ENCODE assay signal across 7 mouse cellular contexts in the genomic region with DNA sequence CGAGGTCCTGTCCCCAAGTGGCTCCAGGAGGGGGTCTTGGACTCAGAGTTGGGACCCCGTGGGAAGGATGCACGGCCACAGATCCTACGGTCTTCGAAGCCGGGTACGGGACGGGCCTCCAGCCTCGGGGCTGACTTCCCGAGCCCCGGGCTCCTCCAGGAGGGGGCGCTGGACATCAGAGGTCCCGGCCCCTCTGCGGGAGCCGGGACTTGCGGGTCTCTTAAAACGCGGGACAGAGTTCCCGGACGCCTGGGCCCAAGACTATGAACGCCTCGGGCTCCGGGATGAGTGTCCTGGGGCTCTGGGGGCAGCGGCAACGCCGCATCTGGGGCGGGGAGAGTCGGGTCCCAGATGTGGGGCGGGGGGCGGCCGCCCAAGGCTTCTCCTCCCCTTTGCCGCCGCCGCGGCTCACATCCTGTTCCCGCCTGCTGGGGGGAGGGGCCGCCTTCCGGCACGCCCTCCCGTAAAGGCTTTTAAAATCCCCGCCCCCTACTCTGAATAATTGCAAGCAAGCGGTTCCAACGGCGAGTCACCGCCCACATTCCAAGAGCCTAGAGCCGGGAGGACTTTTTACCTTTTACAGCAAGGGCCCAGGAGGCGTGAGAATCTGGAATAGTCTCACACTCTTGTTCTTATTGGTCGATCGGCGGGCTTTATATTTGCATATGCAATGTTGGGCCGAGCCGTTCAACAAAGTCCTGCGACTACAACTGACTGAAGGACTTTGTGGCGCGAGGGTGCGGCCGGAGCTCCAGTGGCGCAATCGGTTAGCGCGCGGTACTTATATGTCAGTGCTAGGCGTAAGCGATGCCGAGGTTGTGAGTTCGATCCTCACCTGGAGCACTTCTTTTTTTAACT. TPM values are rescaled to one million over a fixed set of nuclear protein-coding genes. Genes with fewer than 3 reads are reported as not detected.
DNase-seq lines count a peak whose midpoint lies in the region; ATAC-seq and TF ChIP-seq lines count a peak whose summit lies in the region.

A gene (minus strand): TSS at position 349 of the 858 bp plus-strand sequence.

- peaks cover 70% of the 10 kb centered on the region for H3K4me1 ChIP-seq in embryonic facial prominence, embryonic 10.5 days
- no peaks in the 10 kb centered on the region for H3K4me1 ChIP-seq in intestine, postnatal 0 days (replicated peaks; ENCODE audit: control insufficient read depth, insufficient read depth, low read length)
- H3K4me1 ChIP-seq in midbrain, embryonic 12.5 days = peaks cover 45% of the 10 kb centered on the region
- H3K4me1 ChIP-seq in small intestine, adult 2 months (ENCODE audit: control insufficient read depth, insufficient read depth, insufficient read length, low read length) = peaks cover 3% of the 10 kb centered on the region

- peaks cover 2% of the 10 kb centered on the region for H3K27me3 ChIP-seq in embryonic facial prominence, embryonic 10.5 days (replicated peaks; ENCODE audit: low read depth, poor library complexity, severe bottlenecking)
- H3K27me3 ChIP-seq in intestine, postnatal 0 days (replicated peaks; ENCODE audit: control insufficient read depth, insufficient read depth, low read length) = no peaks in the 10 kb centered on the region
- peaks cover 9% of the 10 kb centered on the region for H3K27me3 ChIP-seq in midbrain, embryonic 12.5 days
- no peaks in the 10 kb centered on the region for H3K27me3 ChIP-seq in small intestine, adult 2 months (ENCODE audit: control insufficient read depth, insufficient read depth, low read length)

- intact Hi-C loops in left cerebral cortex, postnatal 4 days (cut with DNase I) = no loop called here

- TF ChIP-seq CTCF in intestine, postnatal 0 days (IDR thresholded peaks at IDR 0.05; ENCODE audit: low read depth) = peak; percentile 75
- peak; percentile 70 for TF ChIP-seq CTCF in small intestine, adult 2 months (IDR thresholded peaks at IDR 0.05; ENCODE audit: extremely low read depth, insufficient read length, insufficient replicate concordance, low read depth, low read length)

- under 1% methylated on average over 66 of the region's 66 CpGs for WGBS in embryonic facial prominence, embryonic 10.5 days
- under 1% methylated on average over 57 of the region's 66 CpGs for WGBS in intestine, postnatal 0 days
- under 1% methylated on average over 56 of the region's 66 CpGs for WGBS in midbrain, embryonic 12.5 days
- WGBS in small intestine, adult 2 months = under 1% methylated on average over 65 of the region's 66 CpGs

- peaks cover 35% of the 10 kb centered on the region for H3K36me3 ChIP-seq in embryonic facial prominence, embryonic 10.5 days (replicated peaks)
- peaks cover 32% of the 10 kb centered on the region for H3K36me3 ChIP-seq in intestine, postnatal 0 days (ENCODE audit: control insufficient read depth, insufficient read depth)
- peaks cover 27% of the 10 kb centered on the region for H3K36me3 ChIP-seq in midbrain, embryonic 12.5 days
- peaks cover 15% of the 10 kb centered on the region for H3K36me3 ChIP-seq in small intestine, adult 2 months (ENCODE audit: control insufficient read depth, insufficient read depth, low read length)

- H3K9ac ChIP-seq in intestine, postnatal 0 days (ENCODE audit: low read depth, low read length) = peak within 1 kb of the TSS; percentile 87
- H3K9ac ChIP-seq in midbrain, embryonic 12.5 days (replicated peaks) = peak within 1 kb of the TSS; percentile 86

- TF ChIP-seq POLR2A in small intestine, adult 2 months (IDR thresholded peaks at IDR 0.05; ENCODE audit: low read depth, low read length) = peak; percentile 61; the same call in 1 of the 2 replicates

- H3K27ac ChIP-seq in embryonic facial prominence, embryonic 10.5 days (replicated peaks) = peak within 1 kb of the TSS; percentile 97
- peak within 1 kb of the TSS; percentile 89 for H3K27ac ChIP-seq in intestine, postnatal 0 days (ENCODE audit: low read depth, low read length)
- peak within 1 kb of the TSS; percentile 91 for H3K27ac ChIP-seq in midbrain, embryonic 12.5 days (replicated peaks)
- H3K27ac ChIP-seq in small intestine, adult 2 months (ENCODE audit: insufficient read depth, low read depth, low read length) = peak within 1 kb of the TSS; percentile 88

- no peaks in the 10 kb centered on the region for H3K9me3 ChIP-seq in embryonic facial prominence, embryonic 10.5 days
- H3K9me3 ChIP-seq in intestine, postnatal 0 days (ENCODE audit: control insufficient read depth) = no peaks in the 10 kb centered on the region
- no peaks in the 10 kb centered on the region for H3K9me3 ChIP-seq in midbrain, embryonic 12.5 days

- peak; percentile 99 for DNase-seq in adrenal gland, postnatal 10 days
- peak; percentile 98 for DNase-seq in embryonic facial prominence, embryonic 10.5 days (ENCODE audit: low spot score)
- no peak for DNase-seq in gonadal fat pad, adult 2 months (ENCODE audit: low read depth)
- peak; percentile 94 for DNase-seq in left cerebral cortex, postnatal 4 days

- peak within 1 kb of the TSS; percentile 91 for H3K4me3 ChIP-seq in embryonic facial prominence, embryonic 10.5 days
- H3K4me3 ChIP-seq in intestine, postnatal 0 days (ENCODE audit: low read depth, low read length) = peak within 1 kb of the TSS; percentile 76
- H3K4me3 ChIP-seq in midbrain, embryonic 12.5 days = peak within 1 kb of the TSS; percentile 81
- peak within 1 kb of the TSS; percentile 80 for H3K4me3 ChIP-seq in small intestine, adult 2 months (ENCODE audit: low read depth, low read length)

- ATAC-seq in intestine, postnatal 0 days = peak; percentile 82
- ATAC-seq in midbrain, embryonic 12.5 days (ENCODE audit: low FRiP score, low read depth) = peak; percentile 82

- H3K4me2 ChIP-seq in intestine, postnatal 0 days (replicated peaks; ENCODE audit: low read depth) = peak within 1 kb of the TSS; percentile 96
- H3K4me2 ChIP-seq in midbrain, embryonic 12.5 days (replicated peaks) = peak within 1 kb of the TSS; percentile 87

RNA-seq across cellular contexts. Expression of the gene that starts here (rescaled TPM):
- total RNA-seq in adrenal gland, postnatal 10 days (2021) = 10 to 100 TPM; 27.9 to 37.0 TPM
- polyA plus RNA-seq in embryonic facial prominence, embryonic 10.5 days (2016; fragmentation: Nextera tagmentation; extraction: Ambion mirVana) = 93.4 and 101 TPM in 2 replicates
- 21.5 and 25.0 TPM in 2 replicates for polyA plus RNA-seq in gonadal fat pad, adult 2 months (2012; rRNA removed)
- polyA plus RNA-seq in intestine, postnatal 0 days (2015; fragmentation: Nextera tagmentation; extraction: Ambion mirVana) = 10.6 and 11.9 TPM in 2 replicates
- 10 to 100 TPM; 25.0 to 33.3 TPM for total RNA-seq in left cerebral cortex, postnatal 4 days (2021)
- polyA plus RNA-seq in midbrain, embryonic 12.5 days (2016; fragmentation: Nextera tagmentation; extraction: Ambion mirVana) = 71.6 and 78.6 TPM in 2 replicates
- 22.9 and 58.2 TPM in 2 replicates for polyA plus RNA-seq in small intestine, adult 2 months (2012; rRNA removed)
